Mouse (Mus musculus): ENCODE data around the gene Mill1. TPM values are rescaled to one million over a fixed set of nuclear protein-coding genes. Genes with fewer than 3 reads are reported as not detected.
"Not testable (repeated sequence)": the region's sequence is repeated elsewhere in the genome, so short reads cannot be mapped to it uniquely, and the experiment has no call there.

Mill1 gene
- not detected in 2 replicates for polyA plus RNA-seq (2014; fragmentation: Nextera tagmentation; extraction: Ambion mirVana)

DNA sequence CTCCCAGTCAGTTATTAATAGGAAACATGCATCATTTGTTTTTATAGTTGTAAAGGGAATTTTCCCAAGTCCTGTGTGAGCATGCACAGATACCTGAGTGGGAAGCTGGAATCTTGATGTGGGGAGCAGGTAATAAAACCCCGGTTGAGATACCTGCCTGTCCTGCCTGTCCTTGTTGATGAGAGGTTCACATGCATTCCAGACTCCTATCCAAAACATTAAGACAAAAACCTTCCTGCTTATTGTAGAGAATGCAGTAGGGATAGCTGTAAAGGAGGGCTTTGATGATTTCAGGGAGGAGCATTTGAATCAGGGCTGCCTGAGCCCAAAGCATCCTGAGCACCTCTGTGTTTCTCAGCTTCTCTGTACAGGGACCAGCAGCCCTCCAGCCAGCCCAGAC is at the start of gene Mill1:
Gene Mill1 (plus strand): TSS at position 301 of the 400 bp plus-strand sequence.
- 75% methylated on average over 1 of the region's 1 CpGs for WGBS
- no peak for DNase-seq
- Histone ChIP-seq H3K9ac (replicated peaks; ENCODE audit: low read length) (no peak within 1 kb of the TSS), H3K9me3 (ENCODE audit: control insufficient read depth, low read length) (no peaks in the 10 kb centered on the region; the same call in 1 of the 2 replicates), H3K27ac (replicated peaks; ENCODE audit: low read depth, low read length) (no peak within 1 kb of the TSS), H3K27me3 (ENCODE audit: control insufficient read depth, insufficient read depth, low read length) (no peaks in the 10 kb centered on the region), H3K4me2 (ENCODE audit: low read length) (no peak within 1 kb of the TSS), H3K36me3 (ENCODE audit: control insufficient read depth, insufficient read depth, low read length) (no peaks in the 10 kb centered on the region), H3K4me1 (ENCODE audit: control insufficient read depth, insufficient read depth, low read length) (no peaks in the 10 kb centered on the region), H3K4me3 (replicated peaks; ENCODE audit: low read depth, low read length) (no peak within 1 kb of the TSS)
- no peak for ATAC-seq (ENCODE audit: low FRiP score, low TSS enrichment)

DNA sequence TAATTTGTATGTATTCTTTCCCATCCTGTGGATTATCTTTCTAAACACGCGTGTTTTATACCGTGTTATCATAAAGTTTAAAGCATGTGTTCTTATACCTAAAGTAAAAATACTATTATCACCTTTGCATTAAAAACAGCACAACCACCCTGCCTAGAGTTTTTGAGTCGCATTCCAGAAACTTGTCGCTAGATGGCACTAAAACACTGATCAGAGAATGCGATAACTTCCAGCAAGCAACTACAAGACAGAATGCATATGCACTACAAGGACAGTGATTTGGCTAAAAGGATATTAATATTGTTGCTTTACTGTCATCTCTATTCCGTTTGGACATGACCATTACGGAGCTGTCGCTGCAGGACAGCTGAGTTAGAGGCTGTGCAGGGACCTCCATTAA is 34.2 kb upstream of the Mill1 start:
- no peaks in the 10 kb centered on the region for H3K4me1 ChIP-seq (ENCODE audit: control insufficient read depth, insufficient read depth, low read length)
- no peak overlapping the region for H3K4me3 ChIP-seq (replicated peaks; ENCODE audit: low read depth, low read length)
- 19% methylated on average over 9 of the region's 9 CpGs for WGBS
- no peak overlapping the region for H3K9ac ChIP-seq (replicated peaks; ENCODE audit: low read length)
- no peaks in the 10 kb centered on the region for H3K36me3 ChIP-seq (ENCODE audit: control insufficient read depth, insufficient read depth, low read length)
- H3K27me3 ChIP-seq (ENCODE audit: control insufficient read depth, insufficient read depth, low read length): no peaks in the 10 kb centered on the region
- DNase-seq: peak; percentile 42
- H3K9me3 ChIP-seq (ENCODE audit: control insufficient read depth, low read length): peaks cover 3% of the 10 kb centered on the region; the same call in 1 of the 2 replicates
- no peak for ATAC-seq (ENCODE audit: low FRiP score, low TSS enrichment)
- H3K4me2 ChIP-seq (ENCODE audit: low read length): no peak overlapping the region
- H3K27ac ChIP-seq (replicated peaks; ENCODE audit: low read depth, low read length): no peak overlapping the region

DNA sequence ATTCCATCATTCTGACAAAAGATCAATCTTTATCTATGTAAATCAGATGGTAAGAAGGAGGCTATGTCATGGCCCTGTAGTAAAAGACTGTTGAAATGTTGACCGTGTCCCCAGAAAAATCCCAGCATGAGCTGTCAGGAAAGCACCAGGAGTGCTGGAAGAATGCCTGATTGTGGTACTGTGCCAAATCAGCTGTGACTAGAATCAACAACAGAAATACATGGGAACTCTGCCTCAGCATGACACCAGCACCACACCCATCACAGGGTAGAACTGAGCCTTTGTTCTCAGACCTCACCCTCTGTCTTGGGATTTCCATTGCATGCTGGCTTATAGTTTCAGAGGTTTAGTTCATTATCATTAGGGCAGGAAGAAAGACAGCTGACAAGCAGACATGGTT is 30.4 kb upstream of the Mill1 start:
- H3K27ac ChIP-seq (replicated peaks; ENCODE audit: low read depth, low read length): no peak overlapping the region
- ATAC-seq (ENCODE audit: low FRiP score, low TSS enrichment) (no peak), DNase-seq (no peak)
- no peak overlapping the region for H3K9ac ChIP-seq (replicated peaks; ENCODE audit: low read length)
- no peaks in the 10 kb centered on the region for H3K4me1 ChIP-seq (ENCODE audit: control insufficient read depth, insufficient read depth, low read length)
- no peaks in the 10 kb centered on the region for H3K36me3 ChIP-seq (ENCODE audit: control insufficient read depth, insufficient read depth, low read length)
- H3K27me3 ChIP-seq (ENCODE audit: control insufficient read depth, insufficient read depth, low read length): no peaks in the 10 kb centered on the region
- WGBS: 71% methylated on average over 1 of the region's 1 CpGs
- H3K9me3 ChIP-seq (ENCODE audit: control insufficient read depth, low read length): peaks cover 3% of the 10 kb centered on the region; the same call in 1 of the 2 replicates
- no peak overlapping the region for H3K4me3 ChIP-seq (replicated peaks; ENCODE audit: low read depth, low read length)
- H3K4me2 ChIP-seq (ENCODE audit: low read length): no peak overlapping the region

DNA sequence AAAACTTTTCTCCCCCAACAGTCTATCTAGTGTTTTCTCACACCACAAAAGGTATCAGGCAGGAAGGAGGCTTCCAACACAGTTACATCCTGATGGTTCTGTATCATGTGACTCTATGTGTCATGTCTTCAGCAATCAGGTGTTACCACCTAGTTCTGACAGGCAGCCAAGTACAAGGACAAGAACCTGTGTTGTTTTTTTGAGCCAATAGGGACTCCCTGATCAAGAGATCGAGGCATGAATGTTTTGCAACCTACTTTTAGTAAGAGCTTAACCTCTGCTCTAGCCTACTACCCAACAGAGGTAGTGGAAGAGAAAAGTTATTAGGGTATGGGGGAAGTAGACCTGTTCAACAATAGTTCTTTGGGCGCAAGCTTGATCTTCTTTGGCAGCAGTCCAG is 6.6 kb upstream of the Mill1 start:
- WGBS: 77% methylated on average over 2 of the region's 2 CpGs

DNA sequence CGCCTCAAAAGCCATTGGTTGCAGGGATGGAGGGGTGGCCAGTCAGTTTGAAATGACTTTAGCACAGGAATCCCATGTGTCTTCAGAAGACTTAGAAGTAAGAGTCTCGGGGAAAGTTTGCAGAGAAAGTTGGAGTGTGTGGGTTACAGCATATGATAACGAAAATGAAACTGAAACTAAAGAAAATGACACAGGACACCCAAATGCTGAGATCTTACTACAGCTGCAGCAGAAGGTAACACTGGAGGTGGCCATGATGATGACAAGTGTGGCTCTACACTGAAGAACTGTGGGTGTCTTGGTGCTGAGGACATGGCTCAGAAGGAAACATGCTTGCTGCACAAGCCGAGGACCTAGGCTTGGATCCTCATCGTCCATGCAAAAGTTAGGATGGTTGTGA is 3.9 kb upstream of the Mill1 start:
- WGBS: 78% methylated on average over 5 of the region's 5 CpGs
- no peaks in the 10 kb centered on the region for H3K9me3 ChIP-seq (ENCODE audit: control insufficient read depth, low read length)
- DNase-seq: no peak
- no peak overlapping the region for H3K4me3 ChIP-seq (replicated peaks; ENCODE audit: low read depth, low read length)
- H3K27ac ChIP-seq (replicated peaks; ENCODE audit: low read depth, low read length): no peak overlapping the region
- H3K36me3 ChIP-seq (ENCODE audit: control insufficient read depth, insufficient read depth, low read length): no peaks in the 10 kb centered on the region
- H3K9ac ChIP-seq (replicated peaks; ENCODE audit: low read length): no peak overlapping the region
- no peak for ATAC-seq (ENCODE audit: low FRiP score, low TSS enrichment)
- no peak overlapping the region for H3K4me2 ChIP-seq (ENCODE audit: low read length)
- no peaks in the 10 kb centered on the region for H3K27me3 ChIP-seq (ENCODE audit: control insufficient read depth, insufficient read depth, low read length)
- H3K4me1 ChIP-seq (ENCODE audit: control insufficient read depth, insufficient read depth, low read length): no peaks in the 10 kb centered on the region

More for the DNA sequence above, 6.6 kb upstream of the Mill1 start:
- no peaks in the 10 kb centered on the region for H3K9me3 ChIP-seq (ENCODE audit: control insufficient read depth, low read length)
- no peaks in the 10 kb centered on the region for H3K4me1 ChIP-seq (ENCODE audit: control insufficient read depth, insufficient read depth, low read length)
- ATAC-seq (ENCODE audit: low FRiP score, low TSS enrichment): no peak
- no peak for DNase-seq
- H3K36me3 ChIP-seq (ENCODE audit: control insufficient read depth, insufficient read depth, low read length): no peaks in the 10 kb centered on the region
- no peak overlapping the region for H3K4me3 ChIP-seq (replicated peaks; ENCODE audit: low read depth, low read length)
- H3K27me3 ChIP-seq (ENCODE audit: control insufficient read depth, insufficient read depth, low read length): no peaks in the 10 kb centered on the region
- no peak overlapping the region for H3K4me2 ChIP-seq (ENCODE audit: low read length)
- H3K9ac ChIP-seq (replicated peaks; ENCODE audit: low read length): no peak overlapping the region
- H3K27ac ChIP-seq (replicated peaks; ENCODE audit: low read depth, low read length): no peak overlapping the region

DNA sequence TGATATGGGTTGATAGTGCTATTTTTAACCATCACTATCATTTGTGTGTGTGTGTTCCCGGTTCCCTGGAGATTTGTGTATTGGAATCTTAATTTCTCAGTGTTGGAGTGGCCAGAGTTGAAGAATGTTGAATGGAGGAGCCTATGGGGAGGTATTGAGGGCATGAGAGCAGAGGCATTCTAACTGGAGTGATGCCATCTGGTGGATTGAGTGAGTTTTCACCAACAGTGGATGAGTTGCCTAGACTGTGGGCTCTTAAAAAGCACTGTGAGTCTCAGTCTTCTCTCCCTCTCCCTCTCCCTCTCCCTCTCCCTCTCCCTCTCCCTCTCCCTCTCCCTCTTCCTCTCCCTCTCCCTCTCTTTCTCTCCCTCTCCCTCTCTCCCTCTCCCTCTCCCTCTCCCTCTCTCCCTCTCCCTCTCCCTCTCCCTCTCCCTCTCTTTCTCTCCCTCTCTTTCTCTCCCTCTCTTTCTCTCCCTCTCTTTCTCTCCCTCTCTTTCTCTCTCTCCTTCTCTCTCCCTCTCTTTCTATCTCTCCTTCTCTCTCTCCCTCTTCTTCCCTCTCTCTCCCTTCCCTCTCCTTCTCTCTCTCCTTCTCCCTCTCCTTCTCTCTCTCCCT is 1.1 kb upstream of the Mill1 start:
- WGBS: 60% methylated on average over 1 of the region's 1 CpGs
- not testable (repeated sequence) for ATAC-seq (ENCODE audit: low FRiP score, low TSS enrichment)

DNA sequence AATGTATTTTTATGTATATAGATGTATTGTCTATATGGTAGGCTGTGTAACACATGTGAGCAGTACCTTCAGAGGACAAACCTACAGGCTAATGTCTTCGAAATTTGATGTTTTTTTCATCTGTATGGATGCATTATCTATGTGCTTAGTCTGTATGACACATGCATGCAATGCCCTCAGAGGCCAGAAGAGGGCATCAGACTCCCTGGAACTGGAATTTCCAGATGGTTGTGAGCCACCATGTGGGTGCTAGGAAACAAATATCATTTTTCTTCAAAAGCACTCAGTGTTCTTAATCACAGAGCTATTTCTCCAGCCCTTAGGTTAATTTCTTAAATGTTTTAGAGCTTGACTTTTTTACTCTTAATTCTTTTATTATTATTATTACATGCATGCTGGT is 15.1 kb downstream of the Mill1 start:
- Histone ChIP-seq H3K9me3 (ENCODE audit: control insufficient read depth, low read length) (peaks cover 34% of the 10 kb centered on the region), H3K9ac (replicated peaks; ENCODE audit: low read length) (no peak overlapping the region), H3K27me3 (ENCODE audit: control insufficient read depth, insufficient read depth, low read length) (no peaks in the 10 kb centered on the region), H3K4me3 (replicated peaks; ENCODE audit: low read depth, low read length) (no peak overlapping the region), H3K4me1 (ENCODE audit: control insufficient read depth, insufficient read depth, low read length) (no peaks in the 10 kb centered on the region), H3K36me3 (ENCODE audit: control insufficient read depth, insufficient read depth, low read length) (no peaks in the 10 kb centered on the region), H3K27ac (replicated peaks; ENCODE audit: low read depth, low read length) (no peak overlapping the region), H3K4me2 (ENCODE audit: low read length) (no peak overlapping the region)
- 36% methylated on average over 1 of the region's 1 CpGs for WGBS
- no peak for DNase-seq
- no peak for ATAC-seq (ENCODE audit: low FRiP score, low TSS enrichment)

More for the DNA sequence above, 1.1 kb upstream of the Mill1 start:
- H3K27me3 ChIP-seq (ENCODE audit: control insufficient read depth, insufficient read depth, low read length); H3K27ac ChIP-seq (replicated peaks; ENCODE audit: low read depth, low read length); H3K4me2 ChIP-seq (ENCODE audit: low read length); H3K9ac ChIP-seq (replicated peaks; ENCODE audit: low read length); DNase-seq; H3K4me1 ChIP-seq (ENCODE audit: control insufficient read depth, insufficient read depth, low read length); H3K36me3 ChIP-seq (ENCODE audit: control insufficient read depth, insufficient read depth, low read length); H3K4me3 ChIP-seq (replicated peaks; ENCODE audit: low read depth, low read length); H3K9me3 ChIP-seq (ENCODE audit: control insufficient read depth, low read length): not testable (repeated sequence)

DNA sequence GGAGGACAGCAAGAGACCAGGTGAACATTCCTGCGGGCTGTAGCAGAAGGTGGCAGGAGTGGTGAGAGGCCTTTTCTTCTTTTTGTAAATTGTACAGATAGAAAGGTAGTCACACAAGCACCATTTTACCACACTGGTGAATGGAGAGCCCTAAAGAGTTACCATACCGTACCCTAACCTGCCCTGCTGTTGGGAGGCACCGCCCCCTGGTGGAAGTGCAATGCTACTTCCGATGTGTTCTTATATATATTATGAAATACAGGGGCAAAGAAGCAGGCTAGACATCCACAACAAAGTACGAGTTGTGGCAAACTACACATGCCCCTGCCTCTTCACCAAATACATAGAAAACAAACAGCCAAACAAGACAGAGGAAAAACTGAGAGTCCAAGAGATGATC is 19.9 kb downstream of the Mill1 start:
- ATAC-seq (ENCODE audit: low FRiP score, low TSS enrichment) (no peak), DNase-seq (no peak)
- Histone ChIP-seq H3K9me3 (ENCODE audit: control insufficient read depth, low read length) (peaks cover 20% of the 10 kb centered on the region; the same call in 1 of the 2 replicates), H3K4me2 (ENCODE audit: low read length) (no peak overlapping the region), H3K4me1 (ENCODE audit: control insufficient read depth, insufficient read depth, low read length) (no peaks in the 10 kb centered on the region), H3K4me3 (replicated peaks; ENCODE audit: low read depth, low read length) (no peak overlapping the region), H3K27me3 (ENCODE audit: control insufficient read depth, insufficient read depth, low read length) (no peaks in the 10 kb centered on the region), H3K27ac (replicated peaks; ENCODE audit: low read depth, low read length) (no peak overlapping the region), H3K36me3 (ENCODE audit: control insufficient read depth, insufficient read depth, low read length) (no peaks in the 10 kb centered on the region), H3K9ac (replicated peaks; ENCODE audit: low read length) (no peak overlapping the region)
- WGBS: 60% methylated on average over 5 of the region's 5 CpGs
